Mouse (Mus musculus): ENCODE measurements at regions not wholly inside any gene's neighbourhood (a gene's known extent, or its start where the extent isn't known, plus 50 kb on each side); places are given as distances from the start of the nearest gene placed in this dataset.

- in situ Hi-C loops (cut with MboI), result no loop called here
Observed at GRCm38 (mm10) chr2:75491789-75492500, 167.1 kb upstream of the Hnrnpa3 start.

GRCm38 (mm10) chr2:75492501-75492898 lies 166.6 kb upstream of the Hnrnpa3 start:
- in situ Hi-C loops (cut with MboI), result no loop called here

GRCm38 (mm10) chr2:75496606-75497240 lies 162.3 kb upstream of the Hnrnpa3 start:
- in situ Hi-C loops (cut with MboI), result no loop called here

- in situ Hi-C loops (cut with MboI), result no loop called here
Observed at GRCm38 (mm10) chr2:75510223-75510622, 148.8 kb upstream of the Hnrnpa3 start.

GRCm38 (mm10) chr2:75512422-75513170 lies 146.5 kb upstream of the Hnrnpa3 start:
- in situ Hi-C loops (cut with MboI), result no loop called here

GRCm38 (mm10) chr2:75514171-75514570 lies 144.9 kb upstream of the Hnrnpa3 start:
- in situ Hi-C loops (cut with MboI), result no loop called here

GRCm38 (mm10) chr2:75516223-75516622 lies 142.8 kb upstream of the Hnrnpa3 start:
- in situ Hi-C loops (cut with MboI), result no loop called here

GRCm38 (mm10) chr2:75517096-75517495 lies 142.0 kb upstream of the Hnrnpa3 start:
- in situ Hi-C loops (cut with MboI), result no loop called here

GRCm38 (mm10) chr2:75518607-75519006 lies 140.5 kb upstream of the Hnrnpa3 start:
- in situ Hi-C loops (cut with MboI), result no loop called here

GRCm38 (mm10) chr2:75525562-75525961 lies 133.5 kb upstream of the Hnrnpa3 start:
- in situ Hi-C loops (cut with MboI), result no loop called here

- in situ Hi-C loops (cut with MboI), result no loop called here
Observed at GRCm38 (mm10) chr2:75528706-75529105, 130.4 kb upstream of the Hnrnpa3 start.

- in situ Hi-C loops (cut with MboI), result no loop called here
Observed at GRCm38 (mm10) chr2:75538114-75538513, 120.9 kb upstream of the Hnrnpa3 start.

GRCm38 (mm10) chr2:75539726-75540125 lies 119.3 kb upstream of the Hnrnpa3 start:
- in situ Hi-C loops (cut with MboI), result no loop called here

GRCm38 (mm10) chr2:75542331-75542730 lies 116.7 kb upstream of the Hnrnpa3 start:
- in situ Hi-C loops (cut with MboI), result no loop called here

- in situ Hi-C loops (cut with MboI), result no loop called here
Observed at GRCm38 (mm10) chr2:75542781-75543180, 116.3 kb upstream of the Hnrnpa3 start.

GRCm38 (mm10) chr2:75545971-75546370 lies 113.1 kb upstream of the Hnrnpa3 start:
- in situ Hi-C loops (cut with MboI), result no loop called here

GRCm38 (mm10) chr2:75555676-75556075 lies 103.4 kb upstream of the Hnrnpa3 start:
- in situ Hi-C loops (cut with MboI), result no loop called here

GRCm38 (mm10) chr2:75556744-75557143 lies 102.3 kb upstream of the Hnrnpa3 start:
- in situ Hi-C loops (cut with MboI), result no loop called here

- in situ Hi-C loops (cut with MboI), result no loop called here
Observed at GRCm38 (mm10) chr2:75557392-75557791, 101.7 kb upstream of the Hnrnpa3 start.

- in situ Hi-C loops (cut with MboI), result no loop called here
Observed at GRCm38 (mm10) chr2:75559920-75560319, 99.1 kb upstream of the Hnrnpa3 start.

- in situ Hi-C loops (cut with MboI), result no loop called here
Observed at GRCm38 (mm10) chr2:75563253-75563913, 95.7 kb upstream of the Hnrnpa3 start.

- in situ Hi-C loops (cut with MboI), result no loop called here
Observed at GRCm38 (mm10) chr2:75564809-75565208, 94.3 kb upstream of the Hnrnpa3 start.

Data from mature B cell (primary cell).